Mouse (Mus musculus) heart, postnatal 36 days (tissue): ENCODE measurements at regions not wholly inside any gene's neighbourhood (a gene's known extent, or its start where the extent isn't known, plus 50 kb on each side); places are given as distances from the start of the nearest gene placed in this dataset.

Source experiments
- DNase-seq, 2 experiments: peaks; one replicate each; pipeline ENCODE4 v3.0.0; 2021 to 2022
- intact Hi-C: fragments of 180-260 bp; cut with DNase I; formaldehyde crosslinking; loops from one replicate; pipeline ENCODE4 v1.15.1; 2025

DNA sequence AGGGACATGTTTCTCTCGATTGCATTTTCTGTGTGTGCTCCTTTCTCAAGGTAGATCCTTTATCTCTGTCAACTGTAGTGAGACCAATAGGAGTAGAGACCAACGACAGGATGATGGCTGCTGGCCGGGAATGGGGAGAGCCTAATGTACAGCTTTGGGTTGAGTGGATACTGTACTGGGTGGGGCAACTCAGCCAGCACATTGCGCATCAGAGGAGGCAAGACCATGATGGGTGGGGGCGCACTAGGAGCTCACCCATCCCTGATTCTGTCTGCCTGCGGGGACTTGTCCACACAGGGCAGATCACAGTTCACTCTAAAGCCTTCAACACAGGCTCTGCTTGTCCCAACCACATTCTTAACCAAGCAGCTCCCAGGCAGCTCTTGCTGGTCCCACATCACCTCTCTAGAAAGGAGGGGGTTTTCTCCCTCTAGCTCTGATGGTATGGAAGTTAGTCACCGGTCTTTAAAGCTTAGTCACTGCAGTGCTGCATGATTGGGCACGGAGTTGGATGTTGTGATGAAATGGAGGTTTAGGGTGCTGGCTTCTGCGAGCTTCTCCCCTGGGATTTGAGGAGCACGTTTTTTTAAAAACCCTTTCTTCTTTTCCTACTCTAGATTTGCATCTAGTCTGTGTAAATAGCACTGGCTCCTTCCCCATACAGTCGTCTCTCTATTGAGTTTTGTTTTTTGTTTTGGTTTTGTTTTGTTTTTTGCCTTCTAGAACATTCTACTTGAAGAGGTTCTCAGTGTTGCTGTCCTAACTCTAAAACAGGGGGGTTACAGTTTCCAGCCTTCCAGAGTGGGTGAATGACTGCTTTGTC lies 118.3 kb upstream of the Frmd6 start:
- no peak for DNase-seq
- intact Hi-C loops, result no loop called here

- peak in 1 of 2 experiments; percentile 25 for DNase-seq
Observed at GRCm38 (mm10) chr12:70707629-70708289, 117.6 kb upstream of the Frmd6 start.

GRCm38 (mm10) chr12:70708290-70708668 lies 117.0 kb upstream of the Frmd6 start:
- no peak for DNase-seq
- intact Hi-C loops, result no loop called here

More at GRCm38 (mm10) chr12:70707629-70708289, 117.6 kb upstream of the Frmd6 start:
- intact Hi-C loops, result no loop called here

DNA sequence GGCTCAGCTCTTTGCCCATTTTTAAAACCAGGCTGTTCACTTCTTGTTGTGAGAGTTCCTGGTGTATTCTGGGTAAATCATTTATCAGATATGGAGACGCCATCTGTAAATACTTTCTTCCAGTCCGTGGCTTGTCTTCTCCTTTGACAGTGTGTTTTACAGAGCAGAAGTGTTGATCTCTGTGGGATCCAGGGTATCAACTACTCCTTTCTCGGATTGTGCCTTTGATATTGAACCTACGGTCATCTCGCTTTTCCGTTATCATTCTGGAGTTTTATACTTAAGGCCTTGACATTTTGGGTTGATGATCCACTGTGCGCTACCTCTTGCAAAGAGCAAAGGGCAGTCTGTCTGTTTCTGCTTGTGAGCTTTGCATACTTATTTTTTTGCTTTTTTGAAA lies 115.0 kb upstream of the Frmd6 start:
- intact Hi-C loops, result no loop called here
- DNase-seq, result no peak

DNA sequence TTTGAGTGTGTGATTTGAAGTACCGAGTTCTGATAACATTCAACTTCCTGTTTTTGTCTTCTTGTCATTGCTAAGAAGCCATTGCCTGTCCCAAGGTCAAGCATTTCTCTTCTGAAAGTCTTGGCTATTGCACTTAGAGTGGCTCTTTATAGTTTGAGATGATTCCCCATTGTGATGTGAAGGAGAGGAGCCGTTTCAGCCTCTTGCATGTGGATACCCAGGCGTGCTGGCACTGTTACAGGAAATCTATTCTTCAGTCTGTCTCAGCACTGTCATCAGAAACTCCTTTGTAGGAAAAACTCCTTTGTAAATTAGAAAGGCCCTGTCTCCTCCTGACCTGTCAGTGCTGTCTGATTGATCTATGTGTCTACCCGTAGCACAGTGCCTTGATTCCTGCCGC lies 114.3 kb upstream of the Frmd6 start:
- DNase-seq, result no peak
- intact Hi-C loops, result no loop called here

- intact Hi-C loops, result no loop called here
Observed at GRCm38 (mm10) chr12:70712322-70713024, 112.8 kb upstream of the Frmd6 start.

DNA sequence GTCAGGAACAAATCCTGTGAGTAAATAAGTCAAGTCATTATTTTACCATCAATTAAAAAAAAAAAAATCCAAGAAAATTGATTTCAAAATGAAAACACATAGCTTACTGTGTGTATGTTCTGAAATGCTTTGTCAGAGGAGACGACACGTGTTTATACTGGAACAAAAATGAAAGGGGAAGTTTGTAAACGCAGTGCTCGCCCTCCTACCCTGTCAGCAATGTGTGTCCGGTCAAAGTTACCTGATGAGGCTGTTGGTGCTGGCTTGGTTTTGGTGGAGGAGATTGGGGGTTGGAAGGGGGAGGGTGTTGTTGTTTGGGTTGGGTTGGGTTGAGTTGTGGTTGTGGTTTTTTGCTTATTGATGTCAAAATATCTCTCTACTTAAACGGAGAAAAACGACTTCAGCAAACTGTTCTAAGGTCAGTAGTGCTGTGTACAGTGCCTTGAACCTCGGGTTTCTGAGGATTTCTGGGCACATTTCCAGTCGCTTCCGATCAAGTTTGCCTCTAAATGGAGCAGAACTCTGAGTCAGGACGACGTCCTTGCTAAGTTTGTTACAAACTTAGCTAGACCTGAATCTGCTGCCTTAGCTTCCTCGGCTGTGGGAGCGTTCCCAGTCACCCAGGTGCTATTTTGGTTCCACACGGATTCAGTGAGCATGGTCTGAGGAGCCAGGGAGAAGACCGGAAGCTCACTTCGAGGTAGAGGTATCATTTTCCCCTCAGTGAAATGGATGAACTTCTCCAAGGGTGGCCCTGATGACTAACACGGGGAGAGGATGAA lies 111.6 kb upstream of the Frmd6 start:
- intact Hi-C loops, result no loop called here
- no peak for DNase-seq

More at GRCm38 (mm10) chr12:70712322-70713024, 112.8 kb upstream of the Frmd6 start:
- DNase-seq, result no peak

- intact Hi-C loops, result no loop called here
- DNase-seq, result no peak
Observed at GRCm38 (mm10) chr12:70714281-70714679, 111.0 kb upstream of the Frmd6 start.

DNA sequence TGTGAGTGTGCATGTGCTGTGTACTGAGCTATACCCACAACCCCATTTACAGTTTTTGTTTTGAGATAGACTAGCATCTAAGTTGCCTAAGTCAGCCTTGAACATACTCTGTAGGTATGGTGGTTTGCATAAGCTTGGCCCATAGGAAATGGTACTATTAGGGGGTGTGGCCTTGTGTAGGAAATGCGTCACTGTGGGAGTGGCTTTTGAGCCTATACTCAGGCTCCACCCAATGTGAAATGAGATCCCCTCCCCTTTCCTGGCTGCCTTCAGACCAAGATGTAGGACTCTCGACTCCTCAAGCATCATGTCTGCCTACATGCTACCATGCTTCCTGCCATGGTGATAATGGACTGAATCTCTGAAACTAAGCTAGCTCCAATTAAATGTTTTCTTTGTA lies 109.5 kb upstream of the Frmd6 start:
- no peak for DNase-seq
- intact Hi-C loops, result no loop called here

DNA sequence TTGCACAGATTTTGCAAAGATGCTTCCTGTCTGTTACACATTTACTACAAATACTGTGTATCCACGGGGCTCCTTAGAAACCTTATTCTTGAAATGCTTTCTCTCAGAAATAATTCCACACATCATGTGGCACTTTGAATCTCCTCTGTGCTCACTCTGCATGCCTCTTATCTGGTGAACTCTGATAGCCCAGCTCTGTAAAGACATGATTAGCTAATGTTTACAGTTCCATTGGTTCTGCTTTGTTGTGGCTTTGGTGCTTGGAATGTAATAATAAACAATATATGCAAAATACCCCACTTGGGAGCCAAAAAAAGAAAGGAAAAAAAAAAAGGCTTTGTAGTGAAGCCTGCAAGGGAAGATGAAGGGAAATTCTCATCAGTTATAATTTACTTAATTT lies 106.7 kb upstream of the Frmd6 start:
- intact Hi-C loops, result no loop called here
- no peak for DNase-seq

DNA sequence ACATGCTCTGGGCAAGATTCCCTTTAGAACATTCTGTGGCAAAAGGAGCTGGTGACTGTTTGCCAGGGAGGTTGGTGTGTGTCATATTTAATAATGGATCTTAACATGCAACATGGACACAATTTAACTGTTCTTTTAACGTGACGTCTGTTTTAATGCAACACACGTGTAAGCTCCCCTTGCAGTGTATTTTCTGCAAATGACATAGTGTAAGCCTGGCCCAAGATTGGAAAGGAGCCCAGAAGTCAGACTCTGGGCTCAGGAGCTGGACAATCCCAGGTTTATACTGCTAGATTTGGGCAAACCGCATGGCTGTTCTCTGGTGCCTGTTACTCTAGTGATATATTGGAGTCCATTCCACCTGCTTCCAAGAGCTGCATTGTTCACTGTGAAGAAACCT lies 106.1 kb upstream of the Frmd6 start:
- no peak for DNase-seq
- intact Hi-C loops, result no loop called here

- DNase-seq, result no peak
- intact Hi-C loops, result loop anchor here (5.0 kb wide), 2 partner anchors 77 to 228 kb away; no protein-coding TSS in a partner anchor
Observed at GRCm38 (mm10) chr12:70720178-70720894, 105.0 kb upstream of the Frmd6 start.

DNA sequence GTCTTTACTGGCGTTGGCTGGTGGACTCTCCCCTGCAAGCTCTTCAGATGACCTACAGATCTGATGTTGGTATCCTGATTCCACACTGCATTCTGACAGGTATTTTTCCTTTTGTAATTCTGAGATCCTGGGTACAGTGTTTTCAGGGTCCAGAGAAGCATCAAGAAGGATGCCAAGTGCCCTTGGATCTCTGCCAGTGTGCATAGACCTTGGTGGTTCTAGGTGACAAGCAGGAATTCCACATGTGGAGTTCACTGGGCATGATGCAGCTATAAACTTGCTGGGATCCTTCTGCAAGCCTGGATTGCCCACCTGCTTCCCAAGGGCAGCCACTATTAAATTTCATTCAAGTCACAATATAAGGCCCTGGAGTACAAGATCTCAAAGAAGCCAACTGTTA lies 100.0 kb upstream of the Frmd6 start:
- intact Hi-C loops, result no loop called here
- DNase-seq, result no peak

GRCm38 (mm10) chr12:70727496-70728259 lies 97.6 kb upstream of the Frmd6 start:
- no peak for DNase-seq
- intact Hi-C loops, result no loop called here

- DNase-seq, result no peak
- intact Hi-C loops, result no loop called here
Observed at GRCm38 (mm10) chr12:70728407-70728806, 96.9 kb upstream of the Frmd6 start.

GRCm38 (mm10) chr12:70729961-70730360 lies 95.4 kb upstream of the Frmd6 start:
- intact Hi-C loops, result no loop called here
- no peak for DNase-seq

DNA sequence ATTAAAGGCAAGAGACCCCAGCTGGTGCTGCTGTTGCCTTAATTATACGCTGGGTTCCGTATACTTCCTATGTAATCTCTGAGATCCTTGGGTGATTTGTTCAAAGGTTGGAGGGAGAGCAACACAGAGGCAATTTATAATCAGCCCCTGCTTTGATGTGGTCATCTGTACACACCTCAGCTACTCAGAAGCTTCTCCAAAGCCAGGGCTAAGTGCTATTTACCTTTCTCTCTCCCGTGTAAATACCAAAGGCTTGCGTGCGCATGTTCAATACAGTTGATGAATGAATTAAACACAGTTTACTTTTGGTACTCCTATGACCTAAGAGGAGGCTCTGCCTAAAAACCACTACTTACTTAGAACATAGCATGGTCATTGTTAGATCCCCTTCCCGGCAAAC lies 93.8 kb upstream of the Frmd6 start:
- intact Hi-C loops, result no loop called here

GRCm38 (mm10) chr12:70732591-70732990 lies 92.7 kb upstream of the Frmd6 start:
- no peak for DNase-seq

More for the DNA sequence above, 93.8 kb upstream of the Frmd6 start:
- DNase-seq, result no peak

GRCm38 (mm10) chr12:70738554-70738953 lies 86.8 kb upstream of the Frmd6 start:
- no peak for DNase-seq
- intact Hi-C loops, result no loop called here

More at GRCm38 (mm10) chr12:70732591-70732990, 92.7 kb upstream of the Frmd6 start:
- intact Hi-C loops, result no loop called here
